Mouse (Mus musculus): ENCODE data around the gene Prnp. TPM values are rescaled to one million over a fixed set of nuclear protein-coding genes. Genes with fewer than 3 reads are reported as not detected.

Gene Prnp
- polyA plus RNA-seq, 1 experiment: 207 TPM

GRCm38 (mm10) chr2:131933013-131933412 is 23.3 kb downstream of the Prnp start:
- Histone ChIP-seq H3K4me3 (ENCODE audit: insufficient read depth, low read length) (no peak overlapping the region), H3K4me1 (ENCODE audit: control insufficient read depth, insufficient read depth, low read length) (no peaks in the 10 kb centered on the region; the same call in 1 of the 2 replicates), H3K27ac (ENCODE audit: insufficient read depth, low read length) (0 out of 2 replicates have a peak overlapping the region, but pooled peaks have one; percentile 2)
- TF ChIP-seq CTCF (IDR thresholded peaks at IDR 0.05; ENCODE audit: borderline replicate concordance, insufficient read depth, low read length): no peak

GRCm38 (mm10) chr2:131933598-131933997 is 23.9 kb downstream of the Prnp start:
- no peak overlapping the region for H3K27ac ChIP-seq (ENCODE audit: insufficient read depth, low read length)
- TF ChIP-seq POLR2A (IDR thresholded peaks at IDR 0.05; ENCODE audit: low read depth, low read length): no peak
- no peak for TF ChIP-seq CTCF (IDR thresholded peaks at IDR 0.05; ENCODE audit: borderline replicate concordance, insufficient read depth, low read length)
- no peak overlapping the region for H3K4me3 ChIP-seq (ENCODE audit: insufficient read depth, low read length)
- H3K4me1 ChIP-seq (ENCODE audit: control insufficient read depth, insufficient read depth, low read length): no peaks in the 10 kb centered on the region; the same call in 1 of the 2 replicates

- H3K4me1 ChIP-seq (ENCODE audit: control insufficient read depth, insufficient read depth, low read length): no peaks in the 10 kb centered on the region; the same call in 1 of the 2 replicates
- H3K4me3 ChIP-seq (ENCODE audit: insufficient read depth, low read length): no peak overlapping the region
- no peak overlapping the region for H3K27ac ChIP-seq (ENCODE audit: insufficient read depth, low read length)
- TF ChIP-seq CTCF (IDR thresholded peaks at IDR 0.05; ENCODE audit: borderline replicate concordance, insufficient read depth, low read length): no peak
- no peak for TF ChIP-seq POLR2A (IDR thresholded peaks at IDR 0.05; ENCODE audit: low read depth, low read length)
Observed at GRCm38 (mm10) chr2:131934243-131934642, 24.5 kb downstream of the Prnp start.

- Histone ChIP-seq H3K4me1 (ENCODE audit: control insufficient read depth, insufficient read depth, low read length) (no peaks in the 10 kb centered on the region; the same call in 1 of the 2 replicates), H3K27ac (ENCODE audit: insufficient read depth, low read length) (0 out of 2 replicates have a peak overlapping the region, but pooled peaks have one; percentile 29), H3K4me3 (ENCODE audit: insufficient read depth, low read length) (no peak overlapping the region)
- no peak for TF ChIP-seq POLR2A (IDR thresholded peaks at IDR 0.05; ENCODE audit: low read depth, low read length)
- TF ChIP-seq CTCF (IDR thresholded peaks at IDR 0.05; ENCODE audit: borderline replicate concordance, insufficient read depth, low read length): peak; percentile 36; the same call in 1 of the 2 replicates
Observed at GRCm38 (mm10) chr2:131935390-131936105, 25.8 kb downstream of the Prnp start.

- Histone ChIP-seq H3K4me3 (ENCODE audit: insufficient read depth, low read length) (no peak overlapping the region), H3K27ac (ENCODE audit: insufficient read depth, low read length) (no peak overlapping the region), H3K4me1 (ENCODE audit: control insufficient read depth, insufficient read depth, low read length) (no peaks in the 10 kb centered on the region; the same call in 1 of the 2 replicates)
- TF ChIP-seq CTCF (IDR thresholded peaks at IDR 0.05; ENCODE audit: borderline replicate concordance, insufficient read depth, low read length) (no peak), POLR2A (IDR thresholded peaks at IDR 0.05; ENCODE audit: low read depth, low read length) (no peak)
Observed at GRCm38 (mm10) chr2:131936410-131936809, 26.7 kb downstream of the Prnp start.

GRCm38 (mm10) chr2:131939404-131940111 is 29.8 kb downstream of the Prnp start:
- Histone ChIP-seq H3K4me3 (ENCODE audit: insufficient read depth, low read length) (no peak overlapping the region), H3K4me1 (ENCODE audit: control insufficient read depth, insufficient read depth, low read length) (no peaks in the 10 kb centered on the region), H3K27ac (ENCODE audit: insufficient read depth, low read length) (no peak overlapping the region)
- TF ChIP-seq POLR2A (IDR thresholded peaks at IDR 0.05; ENCODE audit: low read depth, low read length) (no peak), CTCF (IDR thresholded peaks at IDR 0.05; ENCODE audit: borderline replicate concordance, insufficient read depth, low read length) (peak; percentile 47; the same call in 1 of the 2 replicates)

- Histone ChIP-seq H3K4me1 (ENCODE audit: control insufficient read depth, insufficient read depth, low read length) (0 out of 2 replicates have a peak, but pooled peaks cover 4% of the 10 kb centered on the region), H3K4me3 (ENCODE audit: insufficient read depth, low read length) (no peak overlapping the region)
- no peak for TF ChIP-seq POLR2A (IDR thresholded peaks at IDR 0.05; ENCODE audit: low read depth, low read length)
- no peak for TF ChIP-seq CTCF (IDR thresholded peaks at IDR 0.05; ENCODE audit: borderline replicate concordance, insufficient read depth, low read length)
Observed at GRCm38 (mm10) chr2:131940506-131940905, 30.8 kb downstream of the Prnp start.

GRCm38 (mm10) chr2:131941501-131941900 is 31.8 kb downstream of the Prnp start:
- Histone ChIP-seq H3K27ac (ENCODE audit: insufficient read depth, low read length) (no peak overlapping the region), H3K4me1 (ENCODE audit: control insufficient read depth, insufficient read depth, low read length) (0 out of 2 replicates have a peak, but pooled peaks cover 4% of the 10 kb centered on the region), H3K4me3 (ENCODE audit: insufficient read depth, low read length) (no peak overlapping the region)
- TF ChIP-seq POLR2A (IDR thresholded peaks at IDR 0.05; ENCODE audit: low read depth, low read length) (no peak), CTCF (IDR thresholded peaks at IDR 0.05; ENCODE audit: borderline replicate concordance, insufficient read depth, low read length) (no peak)

More at GRCm38 (mm10) chr2:131940506-131940905, 30.8 kb downstream of the Prnp start:
- H3K27ac ChIP-seq (ENCODE audit: insufficient read depth, low read length): no peak overlapping the region

- no peak for TF ChIP-seq CTCF (IDR thresholded peaks at IDR 0.05; ENCODE audit: borderline replicate concordance, insufficient read depth, low read length)
- Histone ChIP-seq H3K4me1 (ENCODE audit: control insufficient read depth, insufficient read depth, low read length) (0 out of 2 replicates have a peak, but pooled peaks cover 4% of the 10 kb centered on the region), H3K27ac (ENCODE audit: insufficient read depth, low read length) (no peak overlapping the region), H3K4me3 (ENCODE audit: insufficient read depth, low read length) (no peak overlapping the region)
Observed at GRCm38 (mm10) chr2:131944370-131944769, 34.6 kb downstream of the Prnp start.

GRCm38 (mm10) chr2:131945225-131945624 is 35.5 kb downstream of the Prnp start:
- H3K4me1 ChIP-seq (ENCODE audit: control insufficient read depth, insufficient read depth, low read length): 0 out of 2 replicates have a peak, but pooled peaks cover 4% of the 10 kb centered on the region

More at GRCm38 (mm10) chr2:131945225-131945624, 35.5 kb downstream of the Prnp start:
- Histone ChIP-seq H3K4me3 (ENCODE audit: insufficient read depth, low read length) (no peak overlapping the region), H3K27ac (ENCODE audit: insufficient read depth, low read length) (peak overlapping the region; percentile 27; the same call in 1 of the 2 replicates)
- no peak for TF ChIP-seq CTCF (IDR thresholded peaks at IDR 0.05; ENCODE audit: borderline replicate concordance, insufficient read depth, low read length)
- TF ChIP-seq POLR2A (IDR thresholded peaks at IDR 0.05; ENCODE audit: low read depth, low read length): no peak

All from embryonic fibroblast, embryonic 13.5 days (primary cell).